Mouse (Mus musculus) cerebellum, adult 2 months (tissue): ENCODE data around the gene Dync2li1.

Source experiments
- CTCF ChIP-seq: fragments of 200-500 bp; IDR thresholded peaks from 2 replicates; pipeline ENCODE4 v1.5.1; 2011; ENCODE audit warnings: low read depth, mild to moderate bottlenecking, control low read depth, low read length, moderate library complexity, borderline replicate concordance; ENCODE audit not compliant: insufficient read depth
- POLR2A ChIP-seq: fragments of 200-500 bp; IDR thresholded peaks from 2 replicates; pipeline ENCODE4 v1.6.1; 2011; ENCODE audit warnings: low read length, control low read depth, borderline replicate concordance; ENCODE audit not compliant: insufficient read depth

DNA sequence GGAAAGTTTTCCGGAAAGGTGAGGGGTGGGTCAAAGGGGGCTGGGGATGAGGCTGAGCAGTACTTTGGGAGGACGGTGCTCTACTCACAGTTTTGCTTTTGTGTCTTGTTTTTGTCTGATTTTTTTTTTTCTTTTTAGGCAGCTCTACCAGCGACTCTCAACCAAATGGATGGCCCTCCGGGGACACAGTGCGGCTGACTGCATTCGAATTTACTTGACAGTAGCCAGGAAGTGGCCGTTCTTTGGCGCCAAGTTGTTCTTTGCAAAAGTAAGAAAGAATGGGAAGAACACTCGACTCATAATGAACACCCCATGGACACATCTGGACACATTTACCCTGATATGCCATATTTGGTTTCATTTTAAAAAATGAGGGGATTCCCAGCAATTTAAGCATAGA is 14.8 kb upstream of the Dync2li1 start:
- TF ChIP-seq CTCF (no peak), POLR2A (no peak)
